Mouse (Mus musculus) urinary bladder, postnatal 36 days (tissue): ENCODE measurements around the gene Tut7.
"Not testable (repeated sequence)": the region's sequence is repeated elsewhere in the genome, so short reads cannot be mapped to it uniquely, and the experiment has no call there.

Experiments
- DNase-seq, 2 experiments: peaks; one replicate each; pipeline ENCODE4 v3.0.0; 2022; ENCODE audit warnings: low spot score in 2 of 2, mixed read lengths in 1 of 2

Tut7 gene

DNA sequence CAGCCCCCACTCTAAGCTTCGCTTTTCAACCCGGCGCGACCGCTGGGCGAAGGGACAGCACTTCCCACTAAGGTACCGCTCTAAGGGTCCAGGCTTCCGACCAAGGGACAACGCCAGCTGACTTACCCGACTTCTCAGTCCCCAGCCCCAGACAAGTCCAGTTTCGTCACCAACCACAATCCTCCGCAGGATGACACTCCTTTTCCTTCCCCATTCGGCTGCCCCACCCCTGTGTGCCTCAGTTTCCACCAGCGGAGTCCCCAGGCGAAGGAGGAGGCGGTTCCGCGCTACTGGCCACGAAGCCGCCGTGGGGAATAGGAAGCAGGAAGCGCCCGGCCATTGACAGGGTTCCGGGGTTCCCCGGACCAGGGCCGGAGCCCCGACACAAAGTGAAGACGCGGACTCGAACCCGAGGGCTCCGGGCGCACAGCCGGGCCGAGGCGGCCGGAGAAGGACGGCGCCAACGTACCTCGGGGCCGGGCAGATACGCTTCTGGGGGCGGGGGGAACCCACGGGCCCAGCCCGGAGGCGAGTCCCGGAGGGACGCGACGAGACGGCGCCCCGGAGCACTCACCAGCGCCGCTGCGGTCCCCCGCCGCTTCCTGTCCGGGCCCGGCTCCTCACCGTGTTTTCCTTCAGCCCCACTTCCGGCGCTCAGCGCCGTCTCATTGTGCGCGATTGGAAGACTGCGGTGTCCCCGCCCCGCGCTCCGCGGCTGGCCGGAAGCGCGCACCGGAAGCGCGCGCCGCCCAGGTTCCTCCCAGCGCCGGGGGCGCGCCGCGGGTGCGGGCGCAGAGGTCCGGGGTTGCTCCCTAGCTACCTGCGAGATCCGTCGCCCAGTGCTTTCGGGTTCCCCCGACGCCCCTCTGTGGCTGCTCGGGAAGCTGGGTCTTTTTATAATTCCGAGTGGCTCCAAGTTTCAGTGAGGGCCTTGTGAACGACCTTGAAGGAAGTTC lies at the start of gene Tut7:
TSS of gene Tut7 (minus strand) at position 641 of the 956 bp plus-strand sequence.
- DNase-seq = peak; percentile 91 to 94

DNA sequence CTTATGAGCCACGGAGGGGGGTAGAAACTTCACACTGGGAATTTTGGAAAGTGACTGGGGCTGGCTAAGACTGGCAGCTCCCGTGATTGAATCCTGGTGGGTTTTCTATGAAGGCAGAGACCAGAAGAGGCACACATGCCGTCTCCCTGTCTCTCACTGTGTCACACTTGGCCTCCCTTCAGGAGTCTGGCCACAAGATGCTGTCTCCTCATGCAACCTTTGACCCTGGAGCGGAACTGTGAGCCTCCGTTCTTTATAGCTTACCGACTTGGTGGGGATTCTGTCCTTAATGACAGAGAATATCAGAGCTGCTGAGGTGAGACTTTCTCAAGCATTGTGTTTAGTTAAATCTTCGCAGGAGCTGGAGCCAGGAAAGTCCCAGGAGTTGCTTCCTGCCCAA lies 49.5 kb upstream of the Tut7 start:
- DNase-seq = no peak

DNA sequence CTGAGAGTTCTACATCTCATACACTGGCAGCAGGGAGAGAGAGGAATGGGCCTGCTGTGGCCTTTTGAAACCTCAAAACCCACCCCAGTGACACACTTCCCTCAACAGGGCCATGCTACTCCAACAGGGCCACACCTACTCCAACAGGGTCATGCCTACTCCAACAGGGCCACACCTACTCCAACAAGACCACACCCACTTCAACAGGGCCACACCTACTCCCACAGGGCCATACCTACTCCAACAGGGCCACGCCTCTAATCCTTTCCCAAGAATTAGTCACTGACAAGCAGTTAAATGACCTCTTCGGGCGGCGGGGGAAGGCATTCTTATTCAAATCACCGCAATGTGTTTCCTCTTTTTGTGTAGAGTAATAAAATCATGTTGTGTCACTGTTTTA lies 47.1 kb upstream of the Tut7 start:
- no peak for DNase-seq

DNA sequence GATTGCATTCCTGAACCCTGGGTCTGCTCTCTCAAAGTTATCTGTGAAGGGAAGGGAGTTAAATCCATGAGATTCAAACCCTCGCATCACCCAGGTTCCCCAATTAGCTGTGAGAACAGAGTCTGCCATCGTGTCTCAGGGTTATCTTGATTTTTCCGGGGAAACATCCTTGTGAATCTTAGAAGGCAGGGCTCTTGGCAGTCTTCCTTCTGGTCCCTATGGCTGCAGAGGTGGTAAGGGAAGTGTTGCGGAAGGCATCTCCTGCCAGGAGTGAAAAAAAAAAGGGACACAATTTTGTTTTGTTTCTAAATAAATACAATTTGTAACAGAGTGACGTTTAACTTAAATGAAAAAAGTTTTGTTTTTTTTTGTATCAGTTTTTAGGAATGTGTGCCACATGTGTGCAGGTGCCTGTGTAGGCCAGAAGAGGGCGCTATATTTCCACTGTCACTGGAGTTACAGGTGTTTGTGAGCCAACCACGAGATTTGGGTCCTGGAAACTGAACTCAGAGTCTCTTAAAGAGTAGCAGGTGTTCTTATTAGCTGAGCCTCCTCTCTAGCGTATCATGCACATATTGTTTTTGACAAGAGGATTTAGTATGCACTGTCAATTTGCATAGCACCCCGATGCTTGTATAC lies 45.2 kb upstream of the Tut7 start:
- DNase-seq = no peak

DNA sequence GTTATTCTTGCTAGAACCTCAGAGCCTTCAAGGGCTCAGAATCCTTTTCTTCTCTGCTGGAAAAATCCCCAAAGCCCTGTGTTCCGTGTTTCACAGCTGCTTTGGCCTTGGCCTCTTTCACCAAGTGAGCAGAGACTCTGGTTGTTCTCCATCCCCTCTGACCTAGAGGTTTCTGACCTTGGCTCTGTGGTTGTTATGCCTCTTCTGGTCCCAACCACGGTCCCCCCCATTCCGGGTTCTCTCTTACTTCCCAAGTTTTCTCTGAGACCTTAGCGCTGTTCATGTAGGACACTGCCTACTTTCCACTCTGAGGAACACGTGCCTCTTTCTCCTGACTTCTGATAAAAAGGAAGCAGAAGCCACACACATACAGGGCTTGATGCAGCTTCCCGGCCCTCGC lies 44.2 kb upstream of the Tut7 start:
- DNase-seq = no peak

DNA sequence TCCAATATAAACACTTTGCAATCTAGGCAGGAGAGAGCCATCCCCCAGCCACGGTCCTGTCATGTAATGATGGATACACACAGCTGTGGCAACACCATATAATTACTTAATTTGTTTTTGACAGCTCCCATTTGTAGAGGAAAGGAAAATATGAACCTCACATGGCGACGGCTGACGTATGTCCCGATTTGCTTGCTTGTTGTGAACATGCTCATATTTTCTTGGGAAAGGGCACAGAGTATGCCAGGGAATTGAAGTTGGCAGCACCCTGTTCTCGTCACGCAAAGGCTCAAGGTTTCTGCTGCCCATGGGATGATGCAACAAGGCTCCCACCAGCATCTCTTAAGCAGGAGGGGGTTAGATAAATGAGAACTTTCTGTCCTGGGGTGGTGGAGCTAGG lies 36.6 kb upstream of the Tut7 start:
- DNase-seq = no peak

DNA sequence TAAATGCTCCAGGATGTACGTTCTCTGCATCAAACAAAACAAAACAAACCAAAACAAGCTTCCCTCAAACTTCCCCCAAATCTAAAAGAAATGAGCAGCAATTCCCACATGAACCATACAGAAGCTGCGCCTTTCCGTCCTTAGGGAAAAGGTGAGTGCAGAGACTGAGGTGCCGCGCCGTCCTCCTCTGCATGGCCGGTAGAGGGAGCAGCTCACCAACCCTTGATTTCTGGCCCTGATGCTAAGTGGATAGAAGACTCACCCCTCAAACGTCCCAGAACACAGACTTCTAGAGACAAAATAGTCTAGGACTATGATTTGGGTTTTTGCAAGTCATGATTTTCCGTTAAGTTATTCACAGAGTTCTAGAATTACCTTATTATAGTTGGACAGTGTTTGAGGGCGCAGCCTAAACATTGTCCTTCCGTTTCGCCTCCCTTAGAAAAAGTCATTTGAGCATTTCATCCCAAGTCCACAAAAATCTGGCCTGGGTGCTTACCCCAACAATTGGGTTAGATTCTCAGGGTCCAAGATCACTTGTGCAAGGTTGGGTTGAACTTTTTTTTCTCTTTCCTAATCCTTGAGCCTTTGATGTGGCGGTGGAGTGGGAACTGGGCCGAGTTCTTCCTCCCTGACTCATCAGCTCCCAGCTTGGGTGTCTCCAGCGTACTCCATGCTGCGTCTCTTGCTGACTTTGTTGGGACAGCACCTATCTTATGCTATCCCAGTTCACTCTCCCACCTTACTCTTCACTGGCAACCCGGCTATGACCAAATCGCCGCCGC lies 33.5 kb upstream of the Tut7 start:
- peak; percentile 56 to 66 for DNase-seq

DNA sequence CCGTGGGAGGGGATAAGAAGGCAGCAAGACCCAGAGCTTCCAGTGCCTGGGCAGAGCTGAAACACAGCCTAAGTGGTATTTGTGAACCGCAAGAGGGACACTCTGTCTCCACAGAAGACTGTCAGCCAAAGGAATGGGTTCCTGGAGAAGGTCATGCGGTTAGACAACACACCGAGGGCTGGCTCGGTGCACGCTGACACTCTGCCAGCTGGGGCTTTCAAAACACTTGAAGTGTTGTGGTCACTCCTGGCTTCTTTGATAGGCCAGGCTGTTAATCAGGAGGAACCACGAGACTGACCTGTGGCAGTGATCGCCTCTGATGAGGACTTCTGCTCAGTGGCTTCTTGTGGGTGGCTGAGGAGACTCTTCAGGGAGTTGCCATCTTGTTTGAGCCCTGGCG lies 30.5 kb upstream of the Tut7 start:
- DNase-seq = peak in 1 of 2 experiments; percentile 64

DNA sequence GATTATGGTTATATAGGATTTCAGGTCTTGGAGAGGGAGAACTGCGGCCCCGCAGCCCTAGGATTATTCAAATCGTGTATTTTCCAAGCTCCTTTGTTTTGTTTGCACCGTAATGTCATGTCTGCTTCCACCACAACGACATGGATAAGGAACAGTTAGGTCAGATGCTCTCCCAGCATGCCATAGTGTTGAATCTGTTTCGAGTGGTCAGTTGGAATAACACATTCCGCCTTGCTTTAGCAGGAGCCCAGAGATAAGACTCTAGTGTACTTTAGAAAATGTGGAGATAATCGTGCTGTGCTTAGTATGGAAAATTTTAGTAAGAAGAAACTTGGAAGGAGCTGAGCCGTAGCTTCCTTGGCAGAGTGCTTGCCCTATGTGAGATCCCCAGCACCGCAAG lies 27.4 kb upstream of the Tut7 start:
- no peak for DNase-seq

DNA sequence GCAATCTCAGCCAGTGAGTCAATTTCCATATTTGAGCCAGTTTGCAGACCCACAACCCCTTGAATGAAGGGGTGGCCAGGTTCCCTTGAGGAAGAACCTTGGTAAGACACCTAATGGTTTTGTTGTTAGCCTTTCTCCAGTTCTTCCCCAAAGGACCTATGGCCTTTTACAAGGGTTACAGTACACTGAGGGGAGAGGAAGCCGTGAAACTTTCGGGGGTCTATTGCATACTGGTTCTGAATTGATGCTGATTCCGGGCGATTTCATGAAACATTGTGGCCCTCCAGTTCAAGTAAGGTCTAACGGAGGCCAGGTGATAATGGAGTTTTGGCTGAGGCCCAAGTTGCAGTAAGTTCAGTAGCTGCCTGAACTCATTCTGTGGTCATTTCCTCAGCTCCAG lies 21.7 kb upstream of the Tut7 start:
- DNase-seq = no peak

DNA sequence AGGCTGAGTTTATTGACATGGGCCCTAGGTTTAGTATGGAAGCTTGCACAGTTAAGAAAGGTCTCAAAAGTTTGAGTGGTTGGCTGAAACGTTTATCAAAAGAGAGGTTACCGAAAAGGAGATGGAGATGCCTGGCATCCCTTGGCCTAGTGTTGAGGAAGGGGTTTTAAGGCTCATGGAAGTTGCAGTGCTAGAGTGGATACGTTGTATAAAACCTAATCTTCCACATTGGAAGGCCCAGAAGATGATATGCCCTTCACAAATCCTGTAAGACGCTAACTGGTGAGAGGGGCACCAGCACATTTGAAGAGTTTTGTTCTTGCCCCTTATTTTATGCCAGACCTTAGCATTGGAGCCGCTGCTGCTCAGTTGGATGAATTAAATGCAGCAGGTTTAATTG lies 21.0 kb upstream of the Tut7 start:
- DNase-seq = no peak

DNA sequence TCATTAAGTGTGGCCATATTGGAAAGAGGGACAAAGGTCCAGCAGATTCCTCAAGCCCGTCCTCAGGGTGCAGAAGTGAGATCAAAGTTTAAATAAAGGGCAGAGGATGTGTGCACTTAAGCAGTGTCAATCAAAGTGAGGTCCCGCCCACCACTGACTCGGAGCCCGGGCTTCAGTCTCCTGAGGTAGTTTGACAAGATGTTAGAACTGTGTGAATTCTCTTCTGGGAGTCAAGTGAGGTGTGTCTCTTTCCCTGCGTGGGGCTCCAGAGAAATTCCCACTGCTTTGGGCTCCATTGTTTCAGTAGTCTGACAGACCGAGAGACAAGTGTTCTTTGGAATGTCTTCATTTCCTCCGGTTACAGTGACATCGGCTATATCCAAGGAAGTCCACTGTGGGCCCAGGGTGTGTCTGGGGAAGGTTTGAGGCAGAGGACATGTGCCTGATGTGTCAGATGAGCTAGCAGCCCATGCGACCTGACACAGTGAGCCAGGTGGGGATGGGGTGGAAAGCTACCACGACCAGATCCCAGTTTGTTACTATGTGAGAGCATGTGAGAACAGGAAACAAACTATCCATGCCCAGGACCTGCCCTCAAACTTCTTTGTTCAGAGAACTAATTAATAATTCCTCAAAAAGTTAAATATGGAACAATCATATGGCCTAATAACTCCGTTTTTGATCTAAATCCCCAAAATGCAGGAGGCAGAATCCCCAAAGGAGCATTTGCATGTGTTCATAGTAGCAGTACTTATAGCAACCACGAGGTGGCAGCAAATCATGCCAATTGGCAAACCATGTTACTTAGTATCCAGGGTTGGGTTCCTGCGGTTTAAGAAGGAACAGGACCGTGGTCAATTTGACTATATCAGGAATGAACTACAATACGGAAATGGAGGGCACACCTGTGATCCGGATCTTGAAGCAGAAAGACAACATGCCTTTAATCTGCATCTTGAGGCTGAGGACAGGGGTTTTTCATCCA lies 19.6 kb upstream of the Tut7 start:
- peak; percentile 73 to 80 for DNase-seq

DNA sequence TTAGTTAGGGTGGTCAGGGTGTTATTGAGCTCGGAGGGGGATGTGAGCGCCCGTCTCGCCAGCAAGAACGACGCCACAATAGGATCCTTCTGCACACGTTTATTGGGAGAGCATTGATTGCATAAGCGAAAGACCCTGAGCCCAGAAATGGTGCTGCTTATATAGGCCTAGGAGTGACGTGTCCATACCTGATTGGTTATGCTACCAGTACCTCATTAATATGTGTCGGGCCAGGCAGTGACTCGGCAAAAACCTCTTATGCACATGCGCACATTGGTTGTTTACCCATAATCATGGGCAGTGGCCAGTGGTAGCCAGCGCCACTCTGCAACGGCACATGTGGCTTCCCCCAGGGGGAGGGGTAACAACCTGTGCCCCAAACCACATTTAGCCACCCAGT lies 18.8 kb upstream of the Tut7 start:
- not testable (repeated sequence) for DNase-seq

DNA sequence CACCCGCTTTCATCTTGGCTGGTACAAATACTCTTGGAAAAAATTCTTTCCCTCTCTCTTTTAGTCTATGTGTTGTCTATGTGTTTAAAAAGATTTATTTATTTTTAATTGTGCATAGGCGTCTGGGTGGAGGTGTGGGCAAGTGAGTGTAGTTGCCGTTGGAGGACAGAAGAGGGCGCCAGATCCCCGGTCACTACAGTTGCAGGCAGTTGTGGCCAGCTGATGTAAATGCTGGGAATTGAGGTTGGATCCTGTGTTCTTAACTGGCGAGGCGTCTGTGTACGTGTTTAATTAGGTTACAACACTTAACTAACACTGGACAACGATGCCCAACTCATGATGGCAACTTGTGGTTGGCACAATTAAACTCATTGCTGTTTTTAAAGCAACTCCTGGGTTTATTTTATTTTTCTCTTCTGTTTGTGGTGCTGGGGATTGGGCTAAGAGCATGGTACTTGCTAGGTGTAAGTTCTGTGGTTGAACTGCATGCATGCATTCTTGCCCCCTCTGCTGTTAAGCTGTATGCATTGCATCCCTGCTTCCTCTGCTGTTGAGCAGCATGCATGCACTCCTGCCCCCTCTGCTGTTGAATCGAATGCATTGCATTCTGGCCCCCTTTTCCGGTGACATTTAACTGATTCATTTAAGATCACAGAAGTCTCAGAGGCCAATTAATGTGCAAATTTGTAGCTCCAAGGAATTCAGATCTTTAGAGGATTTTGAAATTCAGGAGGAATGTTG lies 17.7 kb upstream of the Tut7 start:
- DNase-seq = peak; percentile 68 to 80

DNA sequence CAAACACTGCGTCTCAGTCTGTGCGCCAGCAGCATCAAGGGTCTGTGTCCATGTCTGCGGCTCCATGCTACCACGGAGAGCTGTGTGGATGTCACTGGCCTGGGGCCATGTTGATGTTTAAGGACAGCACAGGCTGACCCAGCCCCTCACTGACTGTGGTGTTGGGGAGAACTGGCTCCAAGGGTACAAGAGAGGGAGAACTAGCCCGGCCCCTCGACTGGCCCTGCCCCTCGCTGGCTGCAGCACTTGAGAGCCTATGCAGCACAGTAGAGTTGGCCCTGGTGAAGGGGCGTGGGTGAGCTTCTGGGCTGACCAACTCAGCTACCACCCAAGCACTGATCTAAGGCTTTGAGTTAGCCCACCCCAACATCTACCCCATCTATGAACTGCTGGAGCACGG lies 16.4 kb upstream of the Tut7 start:
- no peak for DNase-seq

DNA sequence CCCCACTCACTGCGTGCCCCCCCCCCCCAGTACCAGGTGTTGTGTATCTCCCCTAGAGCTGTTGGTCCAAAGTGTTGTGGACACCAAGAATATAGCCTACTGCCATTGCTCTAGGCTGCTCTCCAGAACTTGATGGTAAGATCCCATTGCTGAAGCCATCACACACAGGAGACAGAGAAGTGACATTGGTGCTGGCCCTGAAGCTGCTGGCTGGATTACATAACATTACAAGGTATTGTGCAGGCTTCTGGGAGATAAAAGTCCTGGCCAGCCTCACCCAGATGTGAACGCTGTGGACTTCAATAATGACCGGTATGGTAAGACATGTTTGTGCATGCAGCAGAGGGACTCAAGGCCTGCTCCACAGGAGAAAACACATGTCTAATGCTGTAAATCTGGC lies 15.5 kb upstream of the Tut7 start:
- no peak for DNase-seq

DNA sequence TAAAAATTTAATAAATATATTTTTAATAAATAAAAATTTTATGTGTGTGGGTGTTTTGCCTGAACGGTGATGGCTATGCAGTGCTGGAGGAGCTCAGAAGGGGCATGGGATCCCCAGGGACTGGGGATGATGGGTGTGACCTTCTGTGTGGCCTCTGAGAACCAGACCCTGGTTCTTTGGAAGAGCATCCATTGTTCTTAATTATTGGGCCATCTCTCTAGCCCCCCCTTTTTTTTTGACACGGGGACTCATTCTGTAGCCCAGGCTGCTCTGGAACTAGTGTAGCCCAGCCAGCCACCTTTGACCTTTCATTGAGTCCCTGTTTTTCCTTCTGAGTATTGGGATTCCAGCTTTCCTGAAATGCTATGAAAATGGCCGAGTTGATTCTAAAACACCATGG lies 13.9 kb upstream of the Tut7 start:
- no peak for DNase-seq

DNA sequence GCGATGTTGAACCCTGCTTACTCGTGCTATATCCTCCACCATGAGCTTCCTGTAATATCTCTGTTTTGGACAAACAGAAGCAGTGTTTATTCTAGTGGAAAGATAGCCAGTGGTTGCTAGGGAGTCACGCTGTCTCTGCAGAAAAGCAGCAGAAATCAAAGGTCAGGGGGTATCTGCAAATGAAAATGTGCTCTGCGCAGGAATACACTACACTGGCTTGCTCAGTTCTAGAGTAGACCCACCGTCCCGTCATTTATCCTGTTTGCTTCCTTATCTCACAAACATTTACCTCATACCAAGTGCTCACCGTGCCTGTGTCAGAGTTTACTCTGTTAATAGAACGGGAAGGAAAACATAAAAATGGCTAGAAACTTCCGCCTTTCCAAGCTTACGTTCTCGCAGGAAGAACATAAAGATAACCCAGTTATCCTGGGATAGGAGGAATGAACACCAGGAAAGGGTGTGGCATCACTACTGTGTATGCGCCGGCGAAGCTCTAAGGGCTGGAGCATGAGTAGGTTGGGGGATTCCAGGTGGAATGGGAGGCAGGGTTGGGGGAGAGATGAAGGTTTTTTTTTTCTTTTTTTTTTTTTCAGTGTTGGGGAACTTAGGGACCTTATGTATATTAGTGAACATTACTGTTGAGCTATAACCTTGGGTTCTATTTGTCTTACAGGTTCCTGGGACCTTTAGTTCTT lies 13.3 kb upstream of the Tut7 start:
- no peak for DNase-seq

DNA sequence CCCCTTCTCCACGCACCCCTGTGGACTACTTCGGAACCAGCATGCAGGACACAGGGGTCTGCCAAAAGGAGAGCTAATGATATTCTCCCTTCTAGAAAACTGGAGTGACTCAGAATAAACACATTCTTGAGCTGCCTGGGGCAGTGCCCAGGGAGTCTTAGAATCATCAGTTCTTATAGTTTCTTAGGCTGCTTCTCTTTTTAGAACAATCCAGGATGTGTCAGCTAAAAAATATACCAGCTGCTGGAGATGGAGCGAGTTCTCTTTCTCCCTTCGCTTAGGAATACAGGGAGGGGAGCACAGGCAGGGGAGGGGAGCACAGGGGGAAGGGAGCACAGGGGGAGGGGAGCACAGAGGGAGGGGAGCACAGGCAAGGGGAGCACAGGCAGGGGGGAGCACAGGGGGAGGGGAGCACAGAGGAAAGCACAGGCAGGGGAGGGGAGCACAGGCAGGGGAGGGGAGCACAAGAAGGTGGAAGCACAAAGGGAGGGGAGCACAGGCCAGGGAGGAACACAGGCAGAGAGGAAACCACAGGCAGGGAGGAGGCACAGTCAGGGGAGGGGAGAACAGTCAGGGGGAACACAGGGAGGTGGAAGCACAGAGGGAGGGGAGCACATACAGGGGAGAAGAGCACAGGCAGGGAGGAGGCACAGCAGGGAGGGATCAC lies 12.0 kb upstream of the Tut7 start:
- DNase-seq = no peak
